Mouse (Mus musculus) midbrain, embryonic 15.5 days (tissue): Measurements from ENCODE around the gene Tlr9. TPM values are rescaled to one million over a fixed set of nuclear protein-coding genes. Genes with fewer than 3 reads are reported as not detected.

Experiments
- ATAC-seq: fragments of 200-750 bp; cut with Nextera tagmentation; replicated peaks from 2 replicates; pipeline ENCODE4 v1.8.0; 2017; ENCODE audit warnings: moderate TSS enrichment
- H3K27ac ChIP-seq: fragments of 300-500 bp; sonication (generic); 2 replicates; pipeline ENCODE4 v1.5.1; 2015; ENCODE audit warnings: mild to moderate bottlenecking, inconsistent platforms
- H3K27me3 ChIP-seq: fragments of 300-500 bp; sonication (generic); replicated peaks from 2 replicates; pipeline ENCODE4 v1.6.1; 2015; ENCODE audit warnings: inconsistent platforms
- H3K36me3 ChIP-seq: fragments of 300-500 bp; sonication (generic); replicated peaks from 2 replicates; pipeline ENCODE4 v1.6.1; 2015; ENCODE audit warnings: inconsistent platforms
- H3K4me1 ChIP-seq: fragments of 300-500 bp; sonication (generic); 2 replicates; pipeline ENCODE4 v1.6.1; 2015; ENCODE audit warnings: inconsistent platforms
- H3K4me2 ChIP-seq: fragments of 300-500 bp; sonication (generic); 2 replicates; pipeline ENCODE4 v1.6.1; 2015; ENCODE audit warnings: inconsistent platforms, mild to moderate bottlenecking, moderate library complexity
- H3K4me3 ChIP-seq: fragments of 300-500 bp; sonication (generic); 2 replicates; pipeline ENCODE4 v1.5.1; 2015; ENCODE audit warnings: mild to moderate bottlenecking, inconsistent platforms
- H3K9ac ChIP-seq: fragments of 300-500 bp; sonication (generic); 2 replicates; pipeline ENCODE4 v1.6.1; 2015; ENCODE audit warnings: mild to moderate bottlenecking, inconsistent platforms
- H3K9me3 ChIP-seq: fragments of 300-500 bp; sonication (generic); 2 replicates; pipeline ENCODE4 v1.6.1; 2016; ENCODE audit warnings: inconsistent platforms
- WGBS: fragments of 180-500 bp; shearing (Covaris S2); methylation state at CpG from one replicate; pipeline ENCODE4 v1.1.7; 2015; ENCODE audit warnings: mixed read lengths; 5-methylcytosine and 5-hydroxymethylcytosine counted together
- polyA plus RNA-seq: library from polyadenylated mRNA; unstranded; fragments of >200 nt; fragmentation: Nextera tagmentation; extraction: Ambion mirVana; gene quantifications from 2 replicates; pipeline ENCODE4 v1.2.1, GENCODE M21; 2015

The Tlr9 gene
- polyA plus RNA-seq, 1 experiment from 2014 or later = 0.05 TPM

DNA sequence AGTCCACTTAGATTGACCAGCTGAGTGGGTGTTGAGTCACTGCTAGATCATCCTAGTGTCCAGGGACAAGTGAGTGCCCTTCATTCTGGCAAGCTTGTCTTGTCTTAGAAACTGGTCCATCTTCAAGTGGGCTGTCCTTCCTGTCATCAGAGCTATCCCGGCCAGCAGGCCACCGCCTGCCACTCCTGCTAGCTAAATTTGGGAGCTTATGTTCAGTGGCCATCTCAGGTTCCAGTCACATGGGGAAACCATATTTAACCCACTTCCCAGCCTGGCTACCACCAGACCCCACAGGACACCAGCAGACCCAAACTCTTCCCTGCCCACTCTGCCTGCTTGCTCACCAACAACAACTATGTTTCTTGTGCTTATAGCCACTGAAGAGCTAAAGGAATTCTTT lies 15.9 kb upstream of the Tlr9 start:
- peaks cover 39% of the 10 kb centered on the region for H3K4me1 ChIP-seq
- H3K9ac ChIP-seq = no peak overlapping the region
- no peak for ATAC-seq
- H3K36me3 ChIP-seq = no peaks in the 10 kb centered on the region
- no peak overlapping the region for H3K4me2 ChIP-seq
- H3K4me3 ChIP-seq = no peak overlapping the region
- no peak overlapping the region for H3K27ac ChIP-seq
- no peaks in the 10 kb centered on the region for H3K9me3 ChIP-seq
- 91% methylated on average over 2 of the region's 2 CpGs for WGBS
- H3K27me3 ChIP-seq = no peaks in the 10 kb centered on the region

GRCm38 (mm10) chr9:106208181-106208580 lies 14.2 kb upstream of the Tlr9 start:
- no peak for ATAC-seq
- Histone ChIP-seq H3K9ac (no peak overlapping the region), H3K36me3 (0 out of 2 replicates have a peak, but pooled peaks cover 3% of the 10 kb centered on the region), H3K27me3 (no peaks in the 10 kb centered on the region), H3K27ac (no peak overlapping the region), H3K4me3 (no peak overlapping the region), H3K4me1 (peaks cover 41% of the 10 kb centered on the region), H3K4me2 (no peak overlapping the region), H3K9me3 (no peaks in the 10 kb centered on the region)
- WGBS = 86% methylated on average over 5 of the region's 5 CpGs

- Histone ChIP-seq H3K27ac (no peak overlapping the region), H3K4me1 (peaks cover 25% of the 10 kb centered on the region), H3K4me2 (no peak overlapping the region), H3K36me3 (peaks cover 17% of the 10 kb centered on the region), H3K9ac (no peak overlapping the region), H3K9me3 (no peaks in the 10 kb centered on the region), H3K4me3 (no peak overlapping the region), H3K27me3 (no peaks in the 10 kb centered on the region)
- no peak for ATAC-seq
- WGBS = 91% methylated on average over 4 of the region's 4 CpGs
These were observed 12.4 kb upstream of the Tlr9 start for GRCm38 (mm10) chr9:106209954-106210353.

- H3K27ac ChIP-seq = peak overlapping the region; percentile 66; the same call in 1 of the 2 replicates
- 28% methylated on average over 9 of the region's 9 CpGs for WGBS
These were observed 11.4 kb upstream of the Tlr9 start for GRCm38 (mm10) chr9:106210853-106211609.

GRCm38 (mm10) chr9:106211680-106212593 lies 10.5 kb upstream of the Tlr9 start:
- Histone ChIP-seq H3K27me3 (no peaks in the 10 kb centered on the region), H3K9ac (peak overlapping the region; percentile 39; the same call in 1 of the 2 replicates), H3K4me1 (peaks cover 18% of the 10 kb centered on the region), H3K4me3 (peak overlapping the region; percentile 26), H3K36me3 (peaks cover 21% of the 10 kb centered on the region), H3K9me3 (no peaks in the 10 kb centered on the region), H3K27ac (peak overlapping the region; percentile 66), H3K4me2 (peak overlapping the region; percentile 48)
- WGBS = 18% methylated on average over 37 of the region's 37 CpGs
- peak; percentile 79 for ATAC-seq

More at GRCm38 (mm10) chr9:106210853-106211609, 11.4 kb upstream of the Tlr9 start:
- H3K9me3 ChIP-seq = no peaks in the 10 kb centered on the region
- H3K4me1 ChIP-seq = peaks cover 25% of the 10 kb centered on the region
- no peak overlapping the region for H3K4me3 ChIP-seq
- peak overlapping the region; percentile 39; the same call in 1 of the 2 replicates for H3K9ac ChIP-seq
- H3K36me3 ChIP-seq = peaks cover 21% of the 10 kb centered on the region
- H3K27me3 ChIP-seq = no peaks in the 10 kb centered on the region
- peak overlapping the region; percentile 48 for H3K4me2 ChIP-seq
- ATAC-seq = no peak

- Histone ChIP-seq H3K36me3 (peaks cover 21% of the 10 kb centered on the region), H3K27ac (no peak overlapping the region), H3K9ac (no peak overlapping the region), H3K27me3 (no peaks in the 10 kb centered on the region), H3K4me1 (peaks cover 13% of the 10 kb centered on the region), H3K4me2 (no peak overlapping the region), H3K9me3 (no peaks in the 10 kb centered on the region), H3K4me3 (no peak overlapping the region)
- 87% methylated on average over 12 of the region's 12 CpGs for WGBS
- ATAC-seq = no peak
These were observed 9.8 kb upstream of the Tlr9 start for GRCm38 (mm10) chr9:106212594-106212981.

DNA sequence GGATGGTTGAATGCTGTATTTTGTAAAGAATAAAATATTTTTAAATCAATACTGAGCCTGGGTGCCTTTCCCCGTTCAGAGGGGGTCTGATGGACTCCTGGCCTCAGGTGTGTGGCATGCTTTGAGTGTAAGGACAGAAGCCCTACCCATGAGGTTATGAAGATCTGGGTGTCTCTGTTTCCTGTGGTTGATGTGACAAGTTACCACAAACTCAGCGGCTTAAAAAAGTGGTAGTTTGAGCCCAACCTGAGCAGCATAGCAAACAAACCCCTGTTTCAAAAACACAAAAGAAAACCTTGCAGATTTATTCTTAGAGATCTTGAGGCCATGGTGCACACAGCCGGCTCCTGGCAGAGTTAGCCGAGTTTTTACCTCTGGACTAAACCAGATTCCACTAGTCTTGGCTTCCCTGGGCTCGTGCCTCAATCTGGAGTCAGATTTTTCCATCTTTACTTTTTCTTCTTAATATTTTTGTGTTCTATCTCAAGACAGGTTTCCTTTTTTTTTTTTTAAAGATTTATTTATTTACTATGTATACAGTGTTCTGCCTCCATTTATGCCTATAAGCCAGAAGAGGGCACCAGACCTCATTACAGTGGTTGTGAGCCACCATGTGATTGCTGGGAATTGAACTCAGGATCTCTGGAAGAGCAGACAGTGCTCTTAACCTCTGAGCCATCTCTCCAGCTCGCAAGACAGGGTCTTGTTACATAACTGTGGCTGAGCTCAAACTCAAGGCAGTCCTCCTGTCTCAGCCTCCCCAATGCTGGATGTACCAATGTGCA lies 6.9 kb upstream of the Tlr9 start:
- WGBS = 88% methylated on average over 6 of the region's 6 CpGs
- Histone ChIP-seq H3K4me2 (no peak overlapping the region), H3K36me3 (peaks cover 21% of the 10 kb centered on the region), H3K4me1 (peaks cover 13% of the 10 kb centered on the region), H3K4me3 (no peak overlapping the region), H3K27me3 (no peaks in the 10 kb centered on the region), H3K9ac (no peak overlapping the region), H3K9me3 (no peaks in the 10 kb centered on the region), H3K27ac (no peak overlapping the region)
- ATAC-seq = no peak

- Histone ChIP-seq H3K4me2 (no peak overlapping the region), H3K36me3 (peaks cover 21% of the 10 kb centered on the region), H3K4me1 (peaks cover 3% of the 10 kb centered on the region; the same call in 1 of the 2 replicates), H3K9ac (no peak overlapping the region), H3K9me3 (no peaks in the 10 kb centered on the region), H3K27ac (no peak overlapping the region), H3K27me3 (no peaks in the 10 kb centered on the region), H3K4me3 (no peak overlapping the region)
- WGBS = 89% methylated on average over 7 of the region's 7 CpGs
- ATAC-seq = no peak
These were observed 5.4 kb upstream of the Tlr9 start for GRCm38 (mm10) chr9:106216971-106217370.

- Histone ChIP-seq H3K4me2 (no peak overlapping the region), H3K4me1 (peaks cover 5% of the 10 kb centered on the region; the same call in 1 of the 2 replicates), H3K36me3 (no peaks in the 10 kb centered on the region), H3K9ac (no peak overlapping the region), H3K27me3 (no peaks in the 10 kb centered on the region), H3K9me3 (no peaks in the 10 kb centered on the region), H3K4me3 (no peak overlapping the region), H3K27ac (no peak overlapping the region)
- ATAC-seq = no peak
- WGBS = 69% methylated on average over 8 of the region's 8 CpGs
These were observed 1.4 kb upstream of the Tlr9 start for GRCm38 (mm10) chr9:106220894-106221523.

- 87% methylated on average over 4 of the region's 4 CpGs for WGBS
- Histone ChIP-seq H3K36me3 (no peaks in the 10 kb centered on the region), H3K4me1 (peaks cover 11% of the 10 kb centered on the region; the same call in 1 of the 2 replicates), H3K9me3 (no peaks in the 10 kb centered on the region), H3K9ac (no peak overlapping the region), H3K4me3 (no peak overlapping the region), H3K27ac (no peak overlapping the region), H3K4me2 (no peak overlapping the region), H3K27me3 (no peaks in the 10 kb centered on the region)
- no peak for ATAC-seq
These were observed 596 bp downstream of the Tlr9 start for GRCm38 (mm10) chr9:106222994-106223393.

DNA sequence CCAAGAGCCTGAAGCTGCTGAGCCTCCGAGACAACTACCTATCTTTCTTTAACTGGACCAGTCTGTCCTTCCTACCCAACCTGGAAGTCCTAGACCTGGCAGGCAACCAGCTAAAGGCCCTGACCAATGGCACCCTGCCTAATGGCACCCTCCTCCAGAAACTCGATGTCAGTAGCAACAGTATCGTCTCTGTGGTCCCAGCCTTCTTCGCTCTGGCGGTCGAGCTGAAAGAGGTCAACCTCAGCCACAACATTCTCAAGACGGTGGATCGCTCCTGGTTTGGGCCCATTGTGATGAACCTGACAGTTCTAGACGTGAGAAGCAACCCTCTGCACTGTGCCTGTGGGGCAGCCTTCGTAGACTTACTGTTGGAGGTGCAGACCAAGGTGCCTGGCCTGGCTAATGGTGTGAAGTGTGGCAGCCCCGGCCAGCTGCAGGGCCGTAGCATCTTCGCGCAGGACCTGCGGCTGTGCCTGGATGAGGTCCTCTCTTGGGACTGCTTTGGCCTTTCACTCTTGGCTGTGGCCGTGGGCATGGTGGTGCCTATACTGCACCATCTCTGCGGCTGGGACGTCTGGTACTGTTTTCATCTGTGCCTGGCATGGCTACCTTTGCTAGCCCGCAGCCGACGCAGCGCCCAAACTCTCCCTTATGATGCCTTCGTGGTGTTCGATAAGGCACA lies 3.2 kb downstream of the Tlr9 start:
- H3K4me3 ChIP-seq = peak overlapping the region; percentile 41
- peak; percentile 51; the same call in 1 of the 2 replicates for ATAC-seq
- peak overlapping the region; percentile 64; the same call in 1 of the 2 replicates for H3K27ac ChIP-seq
- H3K9me3 ChIP-seq = no peaks in the 10 kb centered on the region
- 58% methylated on average over 24 of the region's 24 CpGs for WGBS
- no peaks in the 10 kb centered on the region for H3K27me3 ChIP-seq
- H3K36me3 ChIP-seq = no peaks in the 10 kb centered on the region
- peak overlapping the region; percentile 26; the same call in 1 of the 2 replicates for H3K9ac ChIP-seq
- H3K4me1 ChIP-seq = peaks cover 11% of the 10 kb centered on the region; the same call in 1 of the 2 replicates
- peak overlapping the region; percentile 74 for H3K4me2 ChIP-seq
